Comparison of ENCODE assay signal across 19 mouse cellular contexts in the genomic region with DNA sequence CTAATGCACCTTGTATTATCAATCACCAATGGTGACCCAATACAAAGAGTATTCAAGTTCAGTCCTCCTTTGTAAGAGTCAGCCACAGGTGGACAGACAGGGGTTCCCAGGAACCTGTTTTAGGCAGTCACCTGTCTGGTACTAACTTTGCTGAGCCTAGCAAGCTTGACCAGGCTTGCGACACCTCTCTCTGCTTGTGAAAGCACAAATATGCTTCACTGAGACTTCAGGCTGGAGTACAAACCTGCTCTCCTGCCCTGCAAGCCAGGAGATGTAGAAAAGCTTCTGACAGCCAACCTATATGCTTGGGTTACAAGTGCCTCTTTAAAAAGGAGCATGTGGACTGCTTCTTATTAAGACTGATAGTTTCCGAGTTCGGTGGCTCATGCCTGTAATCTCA. TPM values are rescaled to one million over a fixed set of nuclear protein-coding genes. Genes with fewer than 3 reads are reported as not detected.
DNase-seq lines count a peak whose midpoint lies in the region; ATAC-seq and TF ChIP-seq lines count a peak whose summit lies in the region.
"Had no signal": no experiment of that assay in that cellular context is flagged by ENCODE, and none has a peak within 500 bp of the region (broad histone marks: within the 10 kb centered on the region; RNA-seq: fewer than 3 reads in every experiment).

No protein-coding gene starts in this region.

- no peak for DNase-seq in heart, postnatal 25 days (ENCODE audit: low spot score)
- peak; percentile 21 for DNase-seq in liver, postnatal 0 days
- no peak for DNase-seq in liver, embryonic 11.5 days (ENCODE audit: low spot score)
- peak; percentile 94 for DNase-seq in gonadal fat pad, adult 2 months (ENCODE audit: low read depth)
- DNase-seq in lung, postnatal 4 days = peak; percentile 9 to 34
- no peak for DNase-seq in right cerebral cortex, adult 2 months (ENCODE audit: low spot score in 2 of 2)
- no peak for DNase-seq in right cerebral cortex, postnatal 4 days
- DNase-seq: adrenal gland, postnatal 10 days; cerebellum, adult 9-10 months; heart, postnatal 36 days; kidney, adult 11 months; thymus, postnatal 25 days had no signal

- WGBS in heart, embryonic 12.5 days = 36% methylated on average over 3 of the region's 3 CpGs
- 54% methylated on average over 3 of the region's 3 CpGs for WGBS in liver, postnatal 0 days (ENCODE audit: insufficient replicate concordance)
- 62% methylated on average over 3 of the region's 3 CpGs for WGBS in liver, embryonic 11.5 days

- no peak overlapping the region for H3K9ac ChIP-seq in heart, embryonic 12.5 days
- no peak overlapping the region for H3K9ac ChIP-seq in liver, postnatal 0 days (replicated peaks)
- H3K9ac ChIP-seq in liver, embryonic 11.5 days (ENCODE audit: low read depth, low read length) = no peak overlapping the region
- H3K9ac ChIP-seq: liver, embryonic 12.5 days; midbrain, embryonic 12.5 days; neural tube, embryonic 12.5 days had no signal

- no peak for ATAC-seq in heart, embryonic 12.5 days (ENCODE audit: insufficient number of reproducible peaks, low FRiP score)
- ATAC-seq in liver, postnatal 0 days = peak; percentile 51
- ATAC-seq in liver, embryonic 11.5 days (replicated peaks; ENCODE audit: low FRiP score) = no peak
- ATAC-seq: activated CD4-positive, CD25-positive, alpha-beta regulatory T cell, adult 4 months; hindbrain, embryonic 16.5 days; liver, embryonic 12.5 days had no signal

- H3K4me1 ChIP-seq in heart, embryonic 12.5 days (replicated peaks) = peaks cover 35% of the 10 kb centered on the region
- H3K4me1 ChIP-seq in liver, postnatal 0 days (ENCODE audit: insufficient read depth) = no peaks in the 10 kb centered on the region
- 0 out of 2 replicates have a peak, but pooled peaks cover 2% of the 10 kb centered on the region for H3K4me1 ChIP-seq in liver, embryonic 11.5 days (replicated peaks; ENCODE audit: control insufficient read depth, insufficient read depth, low read length)
- H3K4me1 ChIP-seq: midbrain, embryonic 12.5 days; neural tube, embryonic 12.5 days had no signal

- no peak overlapping the region for H3K4me3 ChIP-seq in heart, embryonic 12.5 days
- no peak overlapping the region for H3K4me3 ChIP-seq in liver, postnatal 0 days (ENCODE audit: low read depth, low read length)
- H3K4me3 ChIP-seq in liver, embryonic 11.5 days (ENCODE audit: low read depth, low read length) = no peak overlapping the region
- H3K4me3 ChIP-seq: liver, embryonic 12.5 days; midbrain, embryonic 12.5 days; neural tube, embryonic 12.5 days had no signal

- H3K36me3 ChIP-seq in heart, embryonic 12.5 days = no peaks in the 10 kb centered on the region
- H3K36me3 ChIP-seq in liver, postnatal 0 days (replicated peaks; ENCODE audit: insufficient read depth, low read length) = no peaks in the 10 kb centered on the region
- H3K36me3 ChIP-seq in liver, embryonic 11.5 days (ENCODE audit: control insufficient read depth, insufficient read depth, low read length) = no peaks in the 10 kb centered on the region
- H3K36me3 ChIP-seq: G1E; liver, embryonic 12.5 days; midbrain, embryonic 12.5 days; neural tube, embryonic 12.5 days had no signal

- no peaks in the 10 kb centered on the region for H3K9me3 ChIP-seq in heart, embryonic 12.5 days (replicated peaks)
- H3K9me3 ChIP-seq in liver, postnatal 0 days (ENCODE audit: low read length) = no peaks in the 10 kb centered on the region
- H3K9me3 ChIP-seq in liver, embryonic 11.5 days (ENCODE audit: control insufficient read depth, low read length) = no peaks in the 10 kb centered on the region
- H3K9me3 ChIP-seq: G1E; liver, embryonic 12.5 days; midbrain, embryonic 12.5 days; neural tube, embryonic 12.5 days had no signal

- intact Hi-C loops in heart, postnatal 25 days (cut with DNase I) = no loop called here

- no peaks in the 10 kb centered on the region for H3K27me3 ChIP-seq in heart, embryonic 12.5 days (replicated peaks)
- H3K27me3 ChIP-seq in liver, postnatal 0 days (ENCODE audit: insufficient read depth, low read length) = no peaks in the 10 kb centered on the region
- H3K27me3 ChIP-seq in liver, embryonic 11.5 days (replicated peaks; ENCODE audit: control insufficient read depth, insufficient read depth, low read length) = no peaks in the 10 kb centered on the region
- H3K27me3 ChIP-seq: liver, embryonic 12.5 days; midbrain, embryonic 12.5 days; neural tube, embryonic 12.5 days had no signal

- no peak for TF ChIP-seq EP300 in liver, postnatal 0 days (IDR thresholded peaks at IDR 0.05; ENCODE audit: low read depth)

- H3K4me2 ChIP-seq in heart, embryonic 12.5 days = no peak overlapping the region
- H3K4me2 ChIP-seq in liver, postnatal 0 days (ENCODE audit: low read depth, low read length) = no peak overlapping the region
- no peak overlapping the region for H3K4me2 ChIP-seq in liver, embryonic 11.5 days
- H3K4me2 ChIP-seq: liver, embryonic 12.5 days; midbrain, embryonic 12.5 days; neural tube, embryonic 12.5 days had no signal

- H3K27ac ChIP-seq in heart, embryonic 12.5 days (ENCODE audit: poor library complexity, severe bottlenecking) = peak overlapping the region; percentile 14; the same call in 1 of the 2 replicates
- no peak overlapping the region for H3K27ac ChIP-seq in liver, postnatal 0 days (ENCODE audit: low read depth)
- H3K27ac ChIP-seq in liver, embryonic 11.5 days (ENCODE audit: low read depth, low read length) = no peak overlapping the region
- H3K27ac ChIP-seq: liver, embryonic 12.5 days; midbrain, embryonic 12.5 days; neural tube, embryonic 12.5 days had no signal

- no peak for TF ChIP-seq CTCF in liver, postnatal 0 days (IDR thresholded peaks at IDR 0.05; ENCODE audit: low read depth)

RNA-seq across cellular contexts. Expression of a gene that starts 22.8 kb away (rescaled TPM):
- polyA plus RNA-seq in heart, embryonic 12.5 days (2016; fragmentation: Nextera tagmentation; extraction: Ambion mirVana) = 48.7 and 55.8 TPM in 2 replicates
- 100 to 1,000 TPM; 435 to 451 TPM for total RNA-seq in heart, postnatal 25 days (2021)
- polyA plus RNA-seq in liver, postnatal 0 days (2015; fragmentation: Nextera tagmentation; extraction: Ambion mirVana) = 1.9 TPM in 2 replicates
- polyA plus RNA-seq in liver, embryonic 11.5 days (2014; fragmentation: Nextera tagmentation; extraction: Ambion mirVana) = 5.4 and 5.5 TPM in 2 replicates
- polyA plus RNA-seq in gonadal fat pad, adult 2 months (2012; rRNA removed) = 11.0 and 24.2 TPM in 2 replicates
- polyA plus RNA-seq: G1E had no signal

Comparison
In these comparisons a context has a peak if more than half of its experiments do, and no peak if none do; other contexts are left out.
1. DNase-seq: peak in liver, postnatal 0 days (single experiment), gonadal fat pad, adult 2 months (single experiment) and lung, postnatal 4 days (2 of 2); none in heart, postnatal 25 days (single experiment), liver, embryonic 11.5 days (single experiment), right cerebral cortex, adult 2 months (0 of 2) and right cerebral cortex, postnatal 4 days (single experiment).